Mouse (Mus musculus) monocyte, adult 5-6 weeks (primary cell): ENCODE measurements around the gene Usp26. TPM values are rescaled to one million over a fixed set of nuclear protein-coding genes. Genes with fewer than 3 reads are reported as not detected.

Experiments used
- ATAC-seq: fragments of 153-309, 156-312 bp; replicated peaks from 2 replicates; pipeline ENCODE4 v1.8.0; 2017; ENCODE audit warnings: mild to moderate bottlenecking; ENCODE audit not compliant: low TSS enrichment, insufficient number of reproducible peaks, severe bottlenecking, poor library complexity, low FRiP score
- total RNA-seq: library from RNA; stranded (forward); fragments of 200-1000, 200-491, 200-594 nt; gene quantifications from 3 replicates; pipeline ENCODE4 v1.2.3, GENCODE M21; 2017

Gene Usp26
- total RNA-seq = not detected in 3 replicates

DNA sequence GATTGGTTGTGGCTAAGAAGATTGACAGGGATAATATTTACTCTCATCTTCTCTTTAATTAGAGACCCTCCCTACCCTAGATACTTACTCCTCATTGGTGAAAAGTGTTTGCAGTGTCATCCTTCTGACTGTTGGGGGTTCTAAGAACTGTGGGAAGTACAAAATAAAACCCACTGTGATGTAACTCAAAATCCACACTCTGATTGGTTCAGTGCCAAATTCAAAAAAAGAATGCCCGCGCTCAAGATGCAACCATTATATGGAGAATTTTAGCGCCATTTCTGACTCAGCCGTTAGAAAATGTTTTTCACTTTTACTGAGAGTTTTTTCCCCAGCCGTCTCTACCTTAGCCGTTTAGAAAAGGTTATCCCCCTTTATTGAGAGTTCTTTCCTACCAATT lies at the start of gene Usp26:
TSS of gene Usp26 (minus strand) at position 101 of the 400 bp plus-strand sequence.
- no peak for ATAC-seq

DNA sequence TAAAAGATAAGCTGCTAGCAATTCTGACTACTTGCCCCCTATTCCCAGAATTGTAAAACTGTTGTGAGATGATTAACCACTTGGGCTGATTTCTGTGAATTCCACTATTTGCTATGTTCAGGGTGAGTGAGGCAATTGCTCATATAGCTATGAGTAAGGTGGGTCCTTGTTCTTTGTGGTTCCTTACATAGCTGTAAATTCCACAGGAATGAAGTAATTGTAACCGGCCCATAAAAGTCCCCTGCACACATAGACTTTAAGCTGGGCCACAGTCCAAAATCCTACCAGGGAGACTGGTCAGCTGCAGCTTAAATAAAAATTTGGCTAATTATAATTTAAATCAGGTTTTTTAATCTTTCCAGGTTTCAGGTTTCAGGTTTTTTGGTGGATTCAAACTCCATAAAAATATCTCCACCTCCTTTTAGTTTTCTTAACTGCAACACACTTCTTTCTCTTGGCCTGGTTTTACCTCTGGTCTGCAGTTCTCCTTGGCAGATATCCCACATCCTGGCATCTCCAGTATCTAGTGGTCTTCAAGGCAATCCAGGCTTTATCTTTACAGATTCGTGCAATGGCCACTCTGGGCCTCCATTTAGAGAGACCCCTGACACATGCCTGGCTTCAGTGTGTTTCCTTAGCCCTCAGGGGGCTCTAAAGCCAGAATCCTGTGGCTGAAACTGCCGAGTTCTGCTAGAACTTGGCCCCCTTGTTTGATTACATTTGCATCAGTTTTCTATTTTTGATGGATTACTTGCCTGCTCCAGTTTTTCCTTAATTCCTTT lies 13.6 kb upstream of the Usp26 start:
- no peak for ATAC-seq

DNA sequence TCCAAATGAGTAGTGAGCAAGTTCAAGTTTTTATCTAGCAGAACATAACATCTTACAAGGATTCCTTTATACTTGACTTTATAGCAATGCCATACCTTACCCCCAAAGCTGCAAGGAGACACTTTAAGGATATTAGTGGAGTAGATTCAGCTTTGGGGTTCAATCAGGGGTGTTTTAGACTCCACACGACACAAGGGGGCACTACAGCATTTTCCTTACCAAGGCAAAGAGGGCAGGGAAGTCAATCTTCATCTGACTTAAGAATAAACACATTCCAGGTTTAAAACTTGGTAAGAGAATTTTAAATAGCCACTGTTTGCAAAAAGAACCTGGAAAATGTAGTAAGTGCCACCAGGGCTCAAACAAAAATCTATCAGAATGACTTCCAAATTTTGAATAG lies 33.6 kb downstream of the Usp26 start:
- ATAC-seq = no peak

DNA sequence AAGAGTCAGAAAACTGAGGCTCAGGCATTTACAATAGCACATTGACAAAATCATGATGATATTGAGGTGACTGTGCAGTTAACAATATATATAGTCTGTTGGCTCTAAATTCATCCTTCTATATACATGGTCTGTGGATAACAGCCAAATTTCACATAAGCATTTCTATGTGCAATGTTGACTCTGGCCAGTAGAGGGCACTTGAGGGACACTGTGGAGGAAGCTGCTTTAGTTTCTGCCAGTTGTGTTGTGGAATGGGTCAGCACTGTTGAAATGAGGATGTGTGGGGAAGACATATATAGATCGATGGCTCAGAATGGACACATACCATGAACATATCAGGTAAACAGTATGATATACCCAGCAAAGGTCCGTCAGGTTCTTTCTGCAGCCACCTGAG lies 64.6 kb downstream of the Usp26 start:
- no peak for ATAC-seq

DNA sequence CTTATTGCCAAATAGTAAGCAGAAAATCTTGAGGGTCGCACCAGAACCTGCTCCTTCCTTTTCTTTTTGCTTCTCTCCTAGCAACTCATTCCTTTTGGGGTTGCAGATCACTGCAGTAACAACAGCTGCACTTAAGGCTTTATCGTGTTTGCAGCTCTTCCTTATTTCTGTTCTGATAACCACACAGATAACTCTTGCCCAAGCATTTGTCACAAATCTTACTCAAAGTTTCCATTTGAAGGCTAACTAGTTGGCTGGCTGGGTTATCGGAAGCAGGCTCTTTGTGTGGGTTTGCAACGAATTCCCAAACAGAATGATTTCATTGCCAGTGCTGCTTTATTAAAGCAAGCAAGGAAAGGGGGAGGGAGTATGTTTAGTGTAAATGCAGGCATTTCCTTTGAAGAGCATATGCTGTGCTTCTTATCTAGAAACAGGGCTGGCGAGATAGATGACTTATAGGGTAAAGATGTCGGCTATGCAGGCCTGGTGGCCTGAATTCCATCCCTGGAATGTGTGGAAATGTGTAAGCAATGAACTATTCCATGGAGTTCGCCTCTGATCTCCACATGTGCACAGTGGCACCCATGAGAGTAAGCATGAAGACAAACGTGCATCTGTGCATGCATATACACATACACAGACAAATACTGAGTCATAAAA lies 86.8 kb downstream of the Usp26 start:
- no peak for ATAC-seq

DNA sequence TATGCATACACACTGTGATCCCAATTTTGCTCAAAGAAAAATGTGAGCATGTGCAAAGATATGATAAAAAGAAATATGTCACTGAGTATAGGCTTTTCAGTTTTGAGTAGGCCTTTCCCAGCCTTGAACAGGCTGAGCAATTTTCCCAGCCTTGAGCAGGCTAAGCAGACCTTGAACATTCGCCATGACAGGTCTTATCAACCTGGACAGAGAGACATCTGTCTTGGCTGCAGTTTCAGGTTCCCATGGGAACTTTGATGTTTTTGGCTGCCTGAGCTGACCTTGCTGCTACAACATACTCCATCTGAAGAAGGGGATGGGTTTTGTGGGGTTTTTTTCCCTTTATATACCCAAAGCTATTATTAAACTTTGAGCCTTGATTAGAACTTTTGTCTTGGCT lies 88.0 kb downstream of the Usp26 start:
- no peak for ATAC-seq

Other genes with a start within 250 kb of the Usp26 start
- not detected in 3 replicates for gene Hs6st2, start 119.4 kb downstream of the Usp26 start, total RNA-seq
- gene 1700080O16Rik, start 171.5 kb upstream of the Usp26 start, total RNA-seq = not detected in 3 replicates